Mouse (Mus musculus) layer of hippocampus, adult 8-10 months (tissue): ENCODE measurements at regions not wholly inside any gene's neighbourhood (a gene's known extent, or its start where the extent isn't known, plus 50 kb on each side); places are given as distances from the start of the nearest gene placed in this dataset.

Experiments used
- DNase-seq, 2 experiments: peaks; one replicate each; pipeline ENCODE4 v3.0.0; 2022; ENCODE audit warnings: low spot score in 2 of 2

- no peak for DNase-seq
Observed at GRCm38 (mm10) chr8:78877423-78877822, 56.5 kb upstream of the Lsm6 start.

- DNase-seq: no peak
Observed at GRCm38 (mm10) chr8:78889708-78890107, 68.8 kb upstream of the Lsm6 start.

GRCm38 (mm10) chr8:78890571-78890970 lies 69.6 kb upstream of the Lsm6 start:
- DNase-seq: no peak

- DNase-seq: peak; percentile 18 to 78
Observed at GRCm38 (mm10) chr8:78899887-78900286, 78.9 kb upstream of the Lsm6 start.

- DNase-seq: no peak
Observed at GRCm38 (mm10) chr8:78903034-78903433, 82.1 kb upstream of the Lsm6 start.

- DNase-seq: no peak
Observed at GRCm38 (mm10) chr8:78907918-78908317, 87.0 kb upstream of the Lsm6 start.

- DNase-seq: no peak
Observed at GRCm38 (mm10) chr8:78911288-78911873, 90.4 kb upstream of the Lsm6 start.

GRCm38 (mm10) chr8:78912470-78912869 lies 91.5 kb upstream of the Lsm6 start:
- no peak for DNase-seq

GRCm38 (mm10) chr8:78913823-78914222 lies 92.9 kb upstream of the Lsm6 start:
- no peak for DNase-seq

- no peak for DNase-seq
Observed at GRCm38 (mm10) chr8:78930610-78931397, 97.4 kb upstream of the Zfp827 start.

- no peak for DNase-seq
Observed at GRCm38 (mm10) chr8:78932069-78932468, 96.2 kb upstream of the Zfp827 start.

- DNase-seq: no peak
Observed at GRCm38 (mm10) chr8:78940049-78940448, 88.2 kb upstream of the Zfp827 start.

GRCm38 (mm10) chr8:78941558-78941957 lies 86.7 kb upstream of the Zfp827 start:
- DNase-seq: no peak

- no peak for DNase-seq
Observed at GRCm38 (mm10) chr8:78944367-78944766, 83.9 kb upstream of the Zfp827 start.

- no peak for DNase-seq
Observed at GRCm38 (mm10) chr8:78945607-78946006, 82.6 kb upstream of the Zfp827 start.

GRCm38 (mm10) chr8:78946085-78946484 lies 82.2 kb upstream of the Zfp827 start:
- DNase-seq: no peak

GRCm38 (mm10) chr8:78975034-78975433 lies 53.2 kb upstream of the Zfp827 start:
- DNase-seq: no peak
